ENCODE assay signal across 15 mouse cellular contexts in genomic region chr7:84432151-84432550, GRCm38 (mm10). TPM values are rescaled to one million over a fixed set of nuclear protein-coding genes. Genes with fewer than 3 reads are reported as not detected.
DNase-seq lines count a peak whose midpoint lies in the region; TF ChIP-seq lines count a peak whose summit lies in the region.
"Had no signal": no experiment of that assay in that cellular context is flagged by ENCODE, and none has a peak within 500 bp of the region (broad histone marks: within the 10 kb centered on the region; RNA-seq: fewer than 3 reads in every experiment).

No protein-coding gene starts in this region.

- intact Hi-C loops in left cerebral cortex, postnatal 25 days (cut with DNase I): no loop called here

- no peak for TF ChIP-seq CTCF in kidney, adult 2 months (conservative IDR thresholded peaks at IDR 0.05; ENCODE audit: insufficient read depth, insufficient read length, low read depth, low read length)

- H3K27ac ChIP-seq in kidney, adult 2 months (ENCODE audit: insufficient read depth, low read depth, low read length): no peak overlapping the region
- H3K27ac ChIP-seq: limb, embryonic 15.5 days; midbrain, embryonic 12.5 days had no signal

- no peak overlapping the region for H3K4me3 ChIP-seq in kidney, adult 2 months (ENCODE audit: insufficient read depth, low read depth, low read length)
- H3K4me3 ChIP-seq: limb, embryonic 15.5 days; midbrain, embryonic 12.5 days had no signal

- 0 out of 2 replicates have a peak, but pooled peaks cover 3% of the 10 kb centered on the region for H3K4me1 ChIP-seq in kidney, adult 2 months (ENCODE audit: control insufficient read depth, insufficient read depth, low read length)

- H3K36me3 ChIP-seq in kidney, adult 2 months (ENCODE audit: control insufficient read depth, insufficient read depth, low read length): no peaks in the 10 kb centered on the region
- H3K36me3 ChIP-seq: limb, embryonic 15.5 days; midbrain, embryonic 12.5 days had no signal

- TF ChIP-seq POLR2A in kidney, adult 2 months (IDR thresholded peaks at IDR 0.05; ENCODE audit: low read depth, low read length): no peak

- H3K27me3 ChIP-seq in kidney, adult 2 months (replicated peaks; ENCODE audit: control insufficient read depth, insufficient read depth, low read length): no peaks in the 10 kb centered on the region
- H3K27me3 ChIP-seq: limb, embryonic 15.5 days; midbrain, embryonic 12.5 days had no signal

- peak; percentile 16 to 65 for DNase-seq in layer of hippocampus, adult 18-20 months (ENCODE audit: low spot score in 2 of 2)
- DNase-seq in layer of hippocampus, adult 9-10 months (ENCODE audit: low spot score): no peak
- peak; percentile 59 to 61 for DNase-seq in right cerebral cortex, adult 2 months (ENCODE audit: low spot score in 2 of 2)
- DNase-seq in right cerebral cortex, postnatal 14 days: no peak
- DNase-seq in left cerebral cortex, postnatal 25 days (ENCODE audit: low spot score in 2 of 2): peak; percentile 55 to 89
- no peak for DNase-seq in kidney, adult 2 months
- no peak for DNase-seq in thymus, postnatal 14 days
- DNase-seq: adrenal gland, postnatal 10 days; cerebellum, adult 9-11 months; gastrocnemius, postnatal 14 days; liver, postnatal 0 days; lung, postnatal 36 days; thymus, postnatal 4 days had no signal

RNA-seq across cellular contexts. Expression of gene Arnt2, which starts 22.2 kb away (rescaled TPM):
- 100 to 1,000 TPM; 158 to 160 TPM for total RNA-seq in layer of hippocampus, adult 18-20 months (2021)
- 100 to 1,000 TPM; 219 to 226 TPM for total RNA-seq in left cerebral cortex, postnatal 25 days (2021)
- 15.3 and 16.4 TPM in 2 replicates for polyA plus RNA-seq in kidney, adult 2 months (2012; rRNA removed)
- polyA plus RNA-seq: liver, postnatal 0 days had no signal

Comparison
In these comparisons a context has a peak if more than half of its experiments do, and no peak if none do; other contexts are left out.
1. DNase-seq: peak in layer of hippocampus, adult 18-20 months (2 of 2), right cerebral cortex, adult 2 months (2 of 2) and left cerebral cortex, postnatal 25 days (2 of 2); none in layer of hippocampus, adult 9-10 months (single experiment), right cerebral cortex, postnatal 14 days (single experiment), kidney, adult 2 months (single experiment) and thymus, postnatal 14 days (single experiment).